Mouse (Mus musculus) hindbrain, embryonic 10.5 days (tissue): Measurements from ENCODE around the gene Mybpc3. TPM values are rescaled to one million over a fixed set of nuclear protein-coding genes. Genes with fewer than 3 reads are reported as not detected.

Experiments used
- DNase-seq: peaks from one replicate; pipeline ENCODE4 v3.0.0-alpha.2; 2017; ENCODE audit warnings: low spot score
- H3K27ac ChIP-seq: fragments of 300-500 bp; sonication (generic); 2 replicates; pipeline ENCODE4 v1.5.1; 2016; ENCODE audit warnings: mild to moderate bottlenecking, moderate library complexity
- H3K27me3 ChIP-seq: fragments of 300-500 bp; sonication (generic); 2 replicates; pipeline ENCODE4 v1.6.1; 2016; ENCODE audit warnings: mild to moderate bottlenecking; ENCODE audit not compliant: poor library complexity, insufficient read depth, severe bottlenecking
- H3K36me3 ChIP-seq: fragments of 300-500 bp; sonication (generic); 2 replicates; pipeline ENCODE4 v1.6.1; 2016; ENCODE audit warnings: mild to moderate bottlenecking, moderate library complexity
- H3K4me1 ChIP-seq: fragments of 300-500 bp; sonication (generic); replicated peaks from 2 replicates; pipeline ENCODE4 v1.6.1; 2016; ENCODE audit warnings: mild to moderate bottlenecking
- H3K4me3 ChIP-seq: fragments of 300-500 bp; sonication (generic); 2 replicates; pipeline ENCODE4 v1.5.1; 2016; ENCODE audit warnings: mild to moderate bottlenecking, moderate library complexity
- H3K9me3 ChIP-seq: fragments of 300-500 bp; sonication (generic); 2 replicates; pipeline ENCODE4 v1.6.1; 2016; ENCODE audit warnings: mild to moderate bottlenecking, moderate library complexity
- WGBS: fragments of 180-500 bp; shearing (Covaris S2); methylation state at CpG from one replicate; pipeline ENCODE4 v1.1.7; 2016; 5-methylcytosine and 5-hydroxymethylcytosine counted together
- polyA plus RNA-seq: library from polyadenylated mRNA; unstranded; fragments of >200 nt; fragmentation: Nextera tagmentation; extraction: Ambion mirVana; gene quantifications from 2 replicates; pipeline ENCODE4 v1.2.1, GENCODE M21; 2016

The Mybpc3 gene
- polyA plus RNA-seq, 1 experiment from 2014 or later: not detected

DNA sequence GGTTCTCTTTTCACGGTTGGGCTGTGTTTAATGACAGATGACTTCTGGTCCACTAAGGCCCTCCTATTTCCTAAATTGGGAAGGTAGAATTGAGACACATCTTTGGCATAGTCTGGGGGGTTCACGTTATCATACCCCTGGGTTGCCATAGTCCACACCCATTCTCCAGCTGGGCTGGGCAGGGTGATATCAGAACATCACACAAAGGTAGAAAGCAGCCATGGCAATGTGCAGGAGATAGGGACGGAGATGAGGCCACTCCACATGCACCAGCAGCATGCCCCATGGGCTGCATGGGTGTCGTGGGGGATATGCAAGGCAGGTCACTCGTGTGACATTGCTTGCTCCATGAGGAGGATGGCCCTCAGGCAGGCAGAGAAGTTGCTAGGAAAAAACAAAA lies 45.6 kb downstream of the Mybpc3 start:
- DNase-seq: no peak
- no peaks in the 10 kb centered on the region for H3K9me3 ChIP-seq
- peaks cover 92% of the 10 kb centered on the region for H3K36me3 ChIP-seq
- no peaks in the 10 kb centered on the region for H3K27me3 ChIP-seq
- WGBS: 89% methylated on average over 5 of the region's 5 CpGs
- H3K27ac ChIP-seq: no peak overlapping the region
- no peak overlapping the region for H3K4me3 ChIP-seq
- no peaks in the 10 kb centered on the region for H3K4me1 ChIP-seq

DNA sequence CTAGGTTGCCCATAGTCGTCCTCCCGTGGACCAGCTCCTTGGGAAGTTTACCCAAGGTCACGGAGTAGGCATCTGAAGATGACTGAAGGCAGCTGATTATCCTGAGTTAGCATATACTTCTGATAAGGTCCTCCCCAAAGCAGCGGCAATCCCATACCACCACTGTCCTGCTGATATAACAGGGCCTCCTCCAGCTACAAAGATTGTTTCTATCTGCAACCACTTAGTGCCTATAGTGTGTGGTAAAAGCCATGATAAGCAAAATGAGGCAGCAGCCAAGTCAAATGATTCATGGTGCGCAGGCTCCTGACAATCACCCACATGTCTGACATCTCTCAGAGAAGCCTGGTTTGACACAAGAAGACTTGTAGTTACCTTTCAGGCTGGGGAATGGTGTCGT lies 47.0 kb downstream of the Mybpc3 start:
- 91% methylated on average over 6 of the region's 6 CpGs for WGBS
- DNase-seq: no peak
- peaks cover 89% of the 10 kb centered on the region for H3K36me3 ChIP-seq
- H3K9me3 ChIP-seq: no peaks in the 10 kb centered on the region
- H3K27me3 ChIP-seq: no peaks in the 10 kb centered on the region
- H3K27ac ChIP-seq: no peak overlapping the region
- H3K4me3 ChIP-seq: no peak overlapping the region
- no peaks in the 10 kb centered on the region for H3K4me1 ChIP-seq

DNA sequence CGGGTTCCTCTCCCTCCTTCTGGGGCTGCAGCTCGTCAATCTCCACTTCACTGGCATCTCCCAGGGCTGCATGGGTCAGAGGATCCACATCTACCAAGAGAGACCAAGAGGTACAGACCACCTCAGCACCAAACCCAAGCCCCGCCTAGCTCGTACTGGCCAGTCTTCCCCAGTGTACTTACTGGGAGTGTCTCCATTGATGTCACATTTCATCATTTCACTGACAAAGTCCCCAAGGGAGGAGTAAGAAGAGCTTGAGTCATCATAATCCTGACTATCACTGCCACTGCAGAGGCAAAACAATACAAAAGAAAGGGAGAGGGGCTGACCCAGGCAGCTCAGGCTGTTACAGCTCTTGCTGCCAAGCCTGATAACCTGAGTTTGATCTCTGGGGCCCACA lies 49.7 kb downstream of the Mybpc3 start:
- Histone ChIP-seq H3K4me3 (no peak overlapping the region), H3K27me3 (no peaks in the 10 kb centered on the region), H3K4me1 (no peaks in the 10 kb centered on the region), H3K36me3 (peaks cover 85% of the 10 kb centered on the region), H3K9me3 (no peaks in the 10 kb centered on the region), H3K27ac (no peak overlapping the region)
- 77% methylated on average over 4 of the region's 4 CpGs for WGBS
- DNase-seq: no peak

DNA sequence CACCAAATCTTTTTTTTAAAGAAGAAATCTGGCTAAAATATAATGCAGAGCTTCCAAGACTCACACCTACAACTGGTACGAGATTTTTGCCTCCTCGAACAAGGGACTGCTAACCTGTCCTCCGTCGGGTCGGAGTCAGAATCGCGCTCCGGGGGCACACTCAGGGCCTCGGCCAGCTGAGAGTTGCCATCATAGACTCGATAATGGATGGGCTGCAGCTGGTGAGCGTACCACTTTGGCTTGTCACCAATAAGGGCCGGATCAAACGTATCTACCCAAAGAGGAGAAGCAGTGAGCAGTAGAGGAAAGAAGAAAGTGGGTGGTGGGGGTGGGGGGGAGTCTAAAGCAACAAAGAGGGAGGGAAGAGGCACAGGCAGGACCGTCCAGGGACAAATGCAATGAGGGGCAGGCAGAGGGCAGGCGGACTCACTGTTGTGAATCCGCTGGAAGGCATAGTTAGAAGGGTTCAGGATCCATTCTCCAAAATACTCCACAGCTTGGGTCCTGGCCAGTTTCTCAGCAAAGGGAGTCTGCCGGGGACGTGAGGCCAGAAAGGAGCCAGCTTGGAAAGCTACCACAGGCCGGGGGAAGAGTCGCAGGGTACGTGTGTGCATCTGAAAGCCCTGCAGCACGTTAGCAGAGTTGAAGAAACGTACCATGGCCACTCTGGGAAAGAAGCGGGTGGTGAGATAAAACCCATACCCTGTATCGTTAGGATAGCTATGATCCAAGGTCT lies 51.8 kb downstream of the Mybpc3 start:
- DNase-seq: no peak
- Histone ChIP-seq H3K4me3 (no peak overlapping the region), H3K27ac (no peak overlapping the region), H3K4me1 (no peaks in the 10 kb centered on the region), H3K9me3 (no peaks in the 10 kb centered on the region), H3K27me3 (no peaks in the 10 kb centered on the region), H3K36me3 (peaks cover 87% of the 10 kb centered on the region)
- 91% methylated on average over 25 of the region's 25 CpGs for WGBS

GRCm38 (mm10) chr2:91175490-91175889 lies 57.5 kb downstream of the Mybpc3 start:
- H3K9me3 ChIP-seq: no peaks in the 10 kb centered on the region
- no peak overlapping the region for H3K4me3 ChIP-seq
- H3K27me3 ChIP-seq: no peaks in the 10 kb centered on the region
- WGBS: 89% methylated on average over 4 of the region's 4 CpGs
- no peak overlapping the region for H3K27ac ChIP-seq
- peaks cover 3% of the 10 kb centered on the region for H3K4me1 ChIP-seq
- no peak for DNase-seq
- H3K36me3 ChIP-seq: peaks cover 79% of the 10 kb centered on the region

GRCm38 (mm10) chr2:91176234-91176633 lies 58.3 kb downstream of the Mybpc3 start:
- peaks cover 10% of the 10 kb centered on the region for H3K4me1 ChIP-seq
- H3K4me3 ChIP-seq: no peak overlapping the region
- DNase-seq: no peak
- H3K9me3 ChIP-seq: no peaks in the 10 kb centered on the region
- H3K27me3 ChIP-seq: no peaks in the 10 kb centered on the region
- H3K27ac ChIP-seq: no peak overlapping the region
- 76% methylated on average over 6 of the region's 6 CpGs for WGBS
- peaks cover 75% of the 10 kb centered on the region for H3K36me3 ChIP-seq

DNA sequence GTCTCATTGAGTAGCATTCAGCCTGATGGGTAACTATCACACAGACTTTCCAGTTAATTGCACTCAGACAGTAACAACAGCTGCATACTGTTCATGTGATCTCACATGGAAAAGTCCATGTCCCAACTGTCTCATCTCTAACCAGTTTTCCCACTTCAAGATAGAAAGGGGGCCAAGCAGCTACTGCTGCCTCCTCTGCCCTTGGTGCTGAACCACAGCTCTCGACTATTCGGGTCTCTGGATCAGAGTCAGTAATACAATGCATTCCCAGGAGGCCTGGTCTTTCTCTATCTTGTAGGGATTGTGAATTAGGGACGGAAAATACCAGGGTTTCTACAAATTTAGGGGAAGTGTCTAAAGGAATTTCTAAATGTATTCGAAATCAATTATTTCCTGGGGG lies 61.9 kb downstream of the Mybpc3 start:
- no peaks in the 10 kb centered on the region for H3K27me3 ChIP-seq
- no peaks in the 10 kb centered on the region for H3K9me3 ChIP-seq
- no peak for DNase-seq
- H3K4me3 ChIP-seq: no peak overlapping the region
- H3K27ac ChIP-seq: no peak overlapping the region
- 42% methylated on average over 4 of the region's 4 CpGs for WGBS
- H3K4me1 ChIP-seq: peaks cover 29% of the 10 kb centered on the region
- H3K36me3 ChIP-seq: peaks cover 40% of the 10 kb centered on the region

DNA sequence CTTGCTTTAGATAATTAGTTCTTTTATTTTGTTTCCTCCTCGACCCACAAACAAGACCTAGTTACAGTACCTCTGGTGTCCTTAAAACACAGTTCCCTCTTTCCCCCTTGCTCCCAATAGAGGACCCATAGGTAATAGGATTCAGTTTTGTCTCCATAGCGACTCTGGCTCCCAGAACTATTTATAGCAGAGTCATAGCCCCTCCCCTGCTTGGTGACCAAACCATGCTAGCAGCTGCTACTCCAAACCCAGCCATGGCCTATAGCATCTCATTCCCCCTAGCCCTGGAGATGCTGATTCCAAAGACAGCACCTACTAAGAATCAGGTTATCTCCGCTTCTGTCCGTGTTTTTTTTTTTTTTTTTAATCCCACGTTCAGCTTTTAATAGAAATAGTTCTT lies 62.8 kb downstream of the Mybpc3 start:
- Histone ChIP-seq H3K9me3 (no peaks in the 10 kb centered on the region), H3K27ac (no peak overlapping the region), H3K36me3 (peaks cover 31% of the 10 kb centered on the region), H3K4me1 (peaks cover 29% of the 10 kb centered on the region), H3K4me3 (no peak overlapping the region), H3K27me3 (no peaks in the 10 kb centered on the region)
- DNase-seq: no peak
- 73% methylated on average over 5 of the region's 5 CpGs for WGBS

- Histone ChIP-seq H3K9me3 (no peaks in the 10 kb centered on the region), H3K4me1 (peaks cover 29% of the 10 kb centered on the region), H3K27ac (peak overlapping the region; percentile 88), H3K4me3 (peak overlapping the region; percentile 81), H3K27me3 (no peaks in the 10 kb centered on the region), H3K36me3 (peaks cover 18% of the 10 kb centered on the region)
- WGBS: 12% methylated on average over 8 of the region's 8 CpGs
- DNase-seq: no peak
These were observed 64.1 kb downstream of the Mybpc3 start for GRCm38 (mm10) chr2:91182016-91182404.

GRCm38 (mm10) chr2:91182405-91183147 lies 64.6 kb downstream of the Mybpc3 start:
- DNase-seq: peak; percentile 86
- H3K36me3 ChIP-seq: peaks cover 15% of the 10 kb centered on the region
- peaks cover 29% of the 10 kb centered on the region for H3K4me1 ChIP-seq
- H3K9me3 ChIP-seq: no peaks in the 10 kb centered on the region
- peak overlapping the region; percentile 81 for H3K4me3 ChIP-seq
- no peaks in the 10 kb centered on the region for H3K27me3 ChIP-seq
- peak overlapping the region; percentile 88 for H3K27ac ChIP-seq
- under 1% methylated on average over 81 of the region's 81 CpGs for WGBS

GRCm38 (mm10) chr2:91183148-91183513 lies 65.2 kb downstream of the Mybpc3 start:
- H3K27me3 ChIP-seq: no peaks in the 10 kb centered on the region
- H3K9me3 ChIP-seq: no peaks in the 10 kb centered on the region
- peak; percentile 95 for DNase-seq
- H3K27ac ChIP-seq: peak overlapping the region; percentile 88
- peaks cover 9% of the 10 kb centered on the region for H3K36me3 ChIP-seq
- under 1% methylated on average over 9 of the region's 9 CpGs for WGBS
- H3K4me1 ChIP-seq: peaks cover 29% of the 10 kb centered on the region
- peak overlapping the region; percentile 81 for H3K4me3 ChIP-seq

GRCm38 (mm10) chr2:91183711-91184405 lies 65.9 kb downstream of the Mybpc3 start, which contains the start of gene Madd:
Gene Madd (minus strand): TSS chr2:91183837.
- Histone ChIP-seq H3K27me3 (no peaks in the 10 kb centered on the region), H3K4me3 (peak within 1 kb of the TSS; percentile 81), H3K4me1 (peaks cover 29% of the 10 kb centered on the region), H3K9me3 (no peaks in the 10 kb centered on the region), H3K36me3 (peaks cover 4% of the 10 kb centered on the region; the same call in 1 of the 2 replicates), H3K27ac (peak within 1 kb of the TSS; percentile 88)
- DNase-seq: no peak
- 70% methylated on average over 15 of the region's 15 CpGs for WGBS
